Comparison of ENCODE assay signal across 8 mouse cellular contexts in the genomic region with DNA sequence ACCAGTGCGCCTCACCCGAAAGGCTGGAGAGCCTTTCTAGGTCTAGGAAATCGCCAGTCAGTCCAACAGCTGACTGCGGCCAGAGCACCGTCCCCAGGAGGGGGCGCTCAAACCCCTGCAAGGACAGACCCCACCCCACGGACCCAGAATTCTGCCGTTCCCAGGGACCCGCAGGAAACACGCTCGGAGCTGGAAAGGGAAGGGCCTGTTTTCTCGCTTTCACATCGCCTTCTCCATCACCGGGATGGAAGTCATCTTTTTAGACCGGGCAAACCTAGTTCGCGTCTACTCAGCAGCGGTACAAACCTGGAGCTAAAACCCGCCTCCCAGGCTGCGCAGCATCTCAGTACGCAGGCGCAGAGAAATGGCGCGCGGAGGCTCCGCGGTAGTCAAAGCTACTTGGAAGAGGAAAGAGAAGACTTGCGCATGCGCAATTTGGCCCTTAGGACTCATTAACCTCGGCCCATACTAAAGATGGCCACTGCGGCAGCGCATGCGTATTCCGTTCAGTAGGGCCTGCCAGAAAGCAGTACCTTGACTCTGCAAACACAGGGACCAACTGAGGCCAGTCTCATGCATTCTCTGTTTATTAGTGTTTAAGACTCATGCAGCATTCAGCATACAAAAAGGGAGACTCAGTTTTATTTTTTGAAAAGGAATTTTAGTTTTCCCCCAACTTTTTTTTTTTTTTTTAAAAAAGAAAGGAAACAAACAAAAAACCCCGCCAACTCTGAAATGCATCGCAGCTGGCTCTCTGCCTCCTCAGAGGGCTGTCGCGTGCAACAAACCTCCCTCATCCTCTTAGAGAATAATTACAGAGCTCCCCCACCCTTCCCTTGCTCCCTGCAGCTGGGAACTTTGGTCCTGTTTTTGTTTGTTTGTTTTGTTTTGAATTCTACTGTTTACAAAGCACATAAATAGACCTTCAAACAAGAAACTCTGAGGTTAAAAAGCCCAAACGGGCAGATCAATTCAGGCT. TPM values are rescaled to one million over a fixed set of nuclear protein-coding genes. Genes with fewer than 3 reads are reported as not detected.
DNase-seq lines count a peak whose midpoint lies in the region; ATAC-seq lines count a peak whose summit lies in the region.

Gene Pagr1a, minus strand, starts transcription at position 382 of the 979 bp plus-strand sequence.

- H3K4me1 ChIP-seq in heart, embryonic 10.5 days: peaks cover 86% of the 10 kb centered on the region
- H3K4me1 ChIP-seq in kidney, embryonic 15.5 days: peaks cover 81% of the 10 kb centered on the region

- WGBS in heart, embryonic 10.5 days: 5% methylated on average over 39 of the region's 39 CpGs
- 4% methylated on average over 39 of the region's 39 CpGs for WGBS in kidney, embryonic 15.5 days

- H3K4me2 ChIP-seq in kidney, embryonic 15.5 days: peak within 1 kb of the TSS; percentile 92

- H3K9me3 ChIP-seq in heart, embryonic 10.5 days: no peaks in the 10 kb centered on the region
- no peaks in the 10 kb centered on the region for H3K9me3 ChIP-seq in kidney, embryonic 15.5 days (replicated peaks)

- H3K36me3 ChIP-seq in heart, embryonic 10.5 days: peaks cover 36% of the 10 kb centered on the region
- H3K36me3 ChIP-seq in kidney, embryonic 15.5 days: peaks cover 34% of the 10 kb centered on the region

- no peaks in the 10 kb centered on the region for H3K27me3 ChIP-seq in heart, embryonic 10.5 days (ENCODE audit: insufficient read depth, poor library complexity, severe bottlenecking)
- no peaks in the 10 kb centered on the region for H3K27me3 ChIP-seq in kidney, embryonic 15.5 days

- peak; percentile 70 for ATAC-seq in erythroblast, adult 5-6 weeks (replicated peaks; ENCODE audit: low FRiP score, poor library complexity, severe bottlenecking)
- ATAC-seq in kidney, embryonic 15.5 days (replicated peaks; ENCODE audit: low FRiP score): peak; percentile 76
- peak; percentile 79 for ATAC-seq in monocyte, adult 5-6 weeks (replicated peaks; ENCODE audit: insufficient number of reproducible peaks, low FRiP score, low TSS enrichment, poor library complexity, severe bottlenecking)

- H3K4me3 ChIP-seq in heart, embryonic 10.5 days: peak within 1 kb of the TSS; percentile 94
- H3K4me3 ChIP-seq in kidney, embryonic 15.5 days (replicated peaks): peak within 1 kb of the TSS; percentile 69

- peak within 1 kb of the TSS; percentile 99 for H3K27ac ChIP-seq in heart, embryonic 10.5 days
- H3K27ac ChIP-seq in kidney, embryonic 15.5 days: peak within 1 kb of the TSS; percentile 96

- peak within 1 kb of the TSS; percentile 81 for H3K9ac ChIP-seq in kidney, embryonic 15.5 days

- DNase-seq in B cell, adult 2 months: peak; percentile 92 to 94
- DNase-seq in brain, adult 2 months (ENCODE audit: low read depth, low spot score): peak; percentile 100
- peak; percentile 99 for DNase-seq in heart, embryonic 10.5 days (ENCODE audit: low spot score)
- peak; percentile 99 for DNase-seq in liver
- DNase-seq in spleen, postnatal 4 days (ENCODE audit: low spot score in 2 of 2): peak; percentile 97 to 99

RNA-seq across cellular contexts. Expression of gene Pagr1a, which starts in this region (rescaled TPM):
- 13.4 and 18.8 TPM in 2 replicates for total RNA-seq in erythroblast, adult 5-6 weeks (2015; ENCODE audit: low replicate concordance)
- total RNA-seq in erythroblast, adult 5-6 weeks (2017; ENCODE audit: low replicate concordance): 7.0 and 7.1 TPM in 2 replicates
- polyA plus RNA-seq in heart, embryonic 10.5 days (2016; fragmentation: Nextera tagmentation; extraction: Ambion mirVana): 64.1 and 99.6 TPM in 2 replicates
- polyA plus RNA-seq in kidney, embryonic 15.5 days (2015; fragmentation: Nextera tagmentation; extraction: Ambion mirVana): 44.8 and 59.5 TPM in 2 replicates
- 3.8 to 52.6 TPM (median 4.4 TPM) in 3 replicates for total RNA-seq in monocyte, adult 5-6 weeks (2017)

Comparison
In these comparisons a context has a peak if more than half of its experiments do, and no peak if none do; other contexts are left out.
1. Peak in every context shown above with its lines: DNase-seq, ATAC-seq, H3K4me3 ChIP-seq and H3K27ac ChIP-seq.